Mouse (Mus musculus) MEL (cell line): ENCODE data around the gene B020031M17Rik. TPM values are rescaled to one million over a fixed set of nuclear protein-coding genes. Genes with fewer than 3 reads are reported as not detected.
"Not testable (repeated sequence)": the region's sequence is repeated elsewhere in the genome, so short reads cannot be mapped to it uniquely, and the experiment has no call there.

Experiments used
- DNase-seq: peaks from one replicate; pipeline ENCODE4 v3.0.0; 2011; ENCODE audit warnings: low read depth, low spot score
- H3K27ac ChIP-seq: 2 replicates; pipeline ENCODE4 v1.5.1; 2012; ENCODE audit warnings: low read depth, mild to moderate bottlenecking, control low read depth, low read length, moderate library complexity; ENCODE audit not compliant: control insufficient read depth
- H3K27me3 ChIP-seq, 2 experiments: fragments of 150-350 bp in 1 of 2; sonication (generic) in 1 of 2; 2 replicates each; pipeline ENCODE4 v1.6.1; 2012; ENCODE audit warnings: low read length in 2 of 2, mild to moderate bottlenecking in 2 of 2, improper control_type of control experiment in 1 of 2, moderate library complexity in 1 of 2; ENCODE audit not compliant: insufficient read depth in 2 of 2, control insufficient read depth in 1 of 2
- H3K36me3 ChIP-seq, 2 experiments: 2 replicates each; pipeline ENCODE4 v1.6.1; 2012 to 2014; ENCODE audit warnings: low read length in 2 of 2, improper control_type of control experiment in 1 of 2, inconsistent platforms in 1 of 2, mild to moderate bottlenecking in 1 of 2; ENCODE audit not compliant: insufficient read depth in 2 of 2, control insufficient read depth in 1 of 2
- H3K4me1 ChIP-seq, 2 experiments: fragments of 150-350 bp in 1 of 2; sonication (generic) in 1 of 2; 2 replicates each; pipeline ENCODE4 v1.6.1; 2012; ENCODE audit warnings: low read length in 2 of 2, improper control_type of control experiment in 1 of 2, mild to moderate bottlenecking in 1 of 2; ENCODE audit not compliant: insufficient read depth in 2 of 2, control insufficient read depth in 1 of 2
- H3K4me3 ChIP-seq, 2 experiments: fragments of 150-350 bp in 1 of 2; sonication (generic) in 1 of 2; 2 replicates each; pipeline ENCODE4 v1.5.1; 2012; ENCODE audit warnings: low read depth in 2 of 2, low read length in 2 of 2, mild to moderate bottlenecking in 2 of 2, moderate library complexity in 2 of 2, control low read depth in 1 of 2, improper control_type of control experiment in 1 of 2; ENCODE audit not compliant: control insufficient read depth in 1 of 2, insufficient read depth in 1 of 2
- H3K79me2 ChIP-seq: 2 replicates; pipeline ENCODE4 v1.6.1; 2012; ENCODE audit warnings: mild to moderate bottlenecking, low read length, moderate library complexity; ENCODE audit not compliant: control insufficient read depth, poor library complexity, insufficient read depth
- H3K9ac ChIP-seq: 2 replicates; pipeline ENCODE4 v1.6.1; 2012; ENCODE audit warnings: low read depth, mild to moderate bottlenecking, control low read depth, low read length, moderate library complexity; ENCODE audit not compliant: control insufficient read depth, poor library complexity, severe bottlenecking
- H3K9me3 ChIP-seq: fragments of 150-350 bp; sonication (generic); replicated peaks from 2 replicates; pipeline ENCODE4 v1.6.1; 2012; ENCODE audit warnings: mild to moderate bottlenecking, low read length, improper control_type of control experiment, moderate library complexity; ENCODE audit not compliant: insufficient read depth
- polyA plus RNA-seq, 2 experiments: library from polyadenylated mRNA; stranded (reverse) in 1 of 2; unstranded in 1 of 2; fragments of >175 nt in 1 of 2; fragments of >200 nt in 1 of 2; gene quantifications; 2 replicates each; pipeline versions ENCODE4 v1.2.1 to v1.2.4; 2012; ENCODE audit warnings: low replicate concordance in 2 of 2, low read depth in 1 of 2; ENCODE audit not compliant: insufficient read length in 2 of 2, insufficient read depth in 1 of 2, missing spikeins in 1 of 2
- total RNA-seq: library from RNA; depleted of rRNA; stranded (reverse); fragments of 300-350 nt; gene quantifications from 2 replicates; pipeline ENCODE4 v1.2.3, GENCODE M21; 2012; rRNA removed

B020031M17Rik gene
- total and polyA plus RNA-seq, 3 experiments = not detected

DNA sequence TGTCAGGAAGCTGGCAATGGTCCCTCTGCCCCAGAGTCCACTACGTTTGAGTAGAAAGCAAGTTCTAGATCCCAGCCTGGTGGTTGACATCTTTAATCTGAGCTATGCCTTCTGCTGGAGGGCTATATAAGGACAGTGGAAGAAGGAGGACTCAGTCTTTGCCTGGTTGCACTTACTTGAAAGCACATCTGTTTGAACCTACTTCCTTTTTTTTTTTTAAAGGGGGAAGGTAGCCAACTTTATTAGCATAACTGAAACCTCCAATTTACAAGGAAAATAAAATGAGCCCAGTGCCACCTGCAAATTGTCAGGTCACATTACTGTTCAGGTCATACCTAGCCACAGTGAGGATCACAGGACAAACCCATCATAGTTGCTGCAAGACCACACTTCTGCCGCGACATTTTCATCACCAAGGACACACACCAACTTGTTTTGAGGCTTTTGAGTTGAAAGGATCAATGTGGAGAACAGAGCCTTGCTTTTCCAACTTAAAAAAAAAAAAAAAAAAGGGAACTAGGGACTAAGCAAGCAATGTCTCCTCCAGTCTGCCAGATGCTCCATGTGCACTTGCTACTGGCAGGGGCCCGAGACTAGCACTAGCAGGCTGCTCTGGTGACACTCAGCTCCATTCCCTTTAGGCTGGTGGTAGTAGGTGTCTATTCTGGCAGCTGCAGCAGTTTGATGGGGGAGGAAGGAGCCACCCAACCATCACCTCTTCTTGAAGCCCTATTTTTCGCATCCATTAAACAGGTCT is 33.5 kb downstream of the B020031M17Rik start:
- not testable (repeated sequence) for H3K27ac ChIP-seq, H3K79me2 ChIP-seq, H3K4me3 ChIP-seq, H3K27me3 ChIP-seq, H3K9me3 ChIP-seq, DNase-seq, H3K36me3 ChIP-seq, H3K4me1 ChIP-seq, H3K9ac ChIP-seq

DNA sequence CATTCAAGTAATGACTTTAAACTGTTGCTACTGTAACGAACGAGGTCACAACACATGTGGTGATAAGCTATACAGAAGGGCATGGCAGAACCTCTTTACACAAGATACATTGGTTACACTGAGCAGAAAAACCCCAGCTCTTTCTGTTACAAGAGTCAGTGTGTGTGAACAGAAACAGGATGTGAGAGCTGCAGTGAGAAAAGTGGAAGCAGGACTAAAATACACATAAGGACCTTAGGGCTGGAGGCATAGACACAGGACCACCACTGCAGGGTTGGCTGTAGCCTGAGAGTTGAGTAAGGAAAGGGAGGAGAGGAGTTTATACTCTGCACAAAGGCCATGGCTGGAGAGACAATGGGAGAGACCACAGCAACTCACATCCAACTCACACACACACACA is 34.2 kb downstream of the B020031M17Rik start:
- H3K4me3 ChIP-seq, H3K27ac ChIP-seq, H3K27me3 ChIP-seq, H3K36me3 ChIP-seq, H3K9ac ChIP-seq, DNase-seq, H3K4me1 ChIP-seq, H3K9me3 ChIP-seq, H3K79me2 ChIP-seq: not testable (repeated sequence)

Other genes starting within 250 kb of the B020031M17Rik start
- not detected in 2 replicates for gene Nim1k, start 194.9 kb downstream of the B020031M17Rik start, total RNA-seq
- under 1 TPM in 1 of 2 experiments, not detected in 1; 0.03 TPM for gene Nim1k, start 194.9 kb downstream of the B020031M17Rik start, polyA plus RNA-seq
- gene Zfp131, start 159.9 kb downstream of the B020031M17Rik start, total RNA-seq = 40.3 and 45.6 TPM in 2 replicates
- gene Zfp131, start 159.9 kb downstream of the B020031M17Rik start, polyA plus RNA-seq = 100 to 1,000 TPM; 152 to 250 TPM
- not detected in 2 replicates for gene AF067063, start 120.6 kb downstream of the B020031M17Rik start, total RNA-seq
- not detected for gene AF067063, start 120.6 kb downstream of the B020031M17Rik start, polyA plus RNA-seq
- not detected in 2 replicates for gene D13Ertd608e, start 114.8 kb downstream of the B020031M17Rik start, total RNA-seq
- gene D13Ertd608e, start 114.8 kb downstream of the B020031M17Rik start, polyA plus RNA-seq = not detected
- not detected in 2 replicates for gene Tcstv1, start 56.0 kb downstream of the B020031M17Rik start, total RNA-seq
- gene Tcstv1, start 56.0 kb downstream of the B020031M17Rik start, polyA plus RNA-seq = not detected
- not detected in 2 replicates for gene Gm21761, start 21.5 kb downstream of the B020031M17Rik start, total RNA-seq
- gene Gm21761, start 21.5 kb downstream of the B020031M17Rik start, polyA plus RNA-seq = not detected
- not detected in 2 replicates for gene Gm36079, start 76.2 kb upstream of the B020031M17Rik start, total RNA-seq
- gene Gm36079, start 76.2 kb upstream of the B020031M17Rik start, polyA plus RNA-seq = not detected
- gene Gm21188, start 101.4 kb upstream of the B020031M17Rik start, total RNA-seq = not detected in 2 replicates
- gene Gm21188, start 101.4 kb upstream of the B020031M17Rik start, polyA plus RNA-seq = not detected
- gene Gm20767, start 189.4 kb upstream of the B020031M17Rik start, total RNA-seq = not detected in 2 replicates
- not detected for gene Gm20767, start 189.4 kb upstream of the B020031M17Rik start, polyA plus RNA-seq
- not detected in 2 replicates for gene Gm21818, start 221.6 kb upstream of the B020031M17Rik start, total RNA-seq
- not detected for gene Gm21818, start 221.6 kb upstream of the B020031M17Rik start, polyA plus RNA-seq